Mouse (Mus musculus) embryo, embryonic 11 days (tissue): ENCODE data around the gene Dclk1.
"Not testable (repeated sequence)": the region's sequence is repeated elsewhere in the genome, so short reads cannot be mapped to it uniquely, and the experiment has no call there.

Experiments
- DNase-seq: peaks from one replicate; pipeline ENCODE4 v3.0.0-alpha.2; 2015

Gene Dclk1

GRCm38 (mm10) chr3:55241730-55242421 is at the start of gene Dclk1:
Dclk1 (plus strand) TSS chr3:55242364.
- DNase-seq: no peak

- no peak for DNase-seq
Measured at GRCm38 (mm10) chr3:55193351-55193750, 48.8 kb upstream of the Dclk1 start.

- DNase-seq: no peak
Measured at GRCm38 (mm10) chr3:55194792-55195191, 47.4 kb upstream of the Dclk1 start.

GRCm38 (mm10) chr3:55195581-55196327 is 46.4 kb upstream of the Dclk1 start:
- no peak for DNase-seq

- DNase-seq: no peak
Measured at GRCm38 (mm10) chr3:55196328-55196710, 45.8 kb upstream of the Dclk1 start.

- DNase-seq: not testable (repeated sequence)
Measured at GRCm38 (mm10) chr3:55203621-55204020, 38.5 kb upstream of the Dclk1 start.

GRCm38 (mm10) chr3:55206413-55206812 is 35.8 kb upstream of the Dclk1 start:
- no peak for DNase-seq

GRCm38 (mm10) chr3:55207665-55208064 is 34.5 kb upstream of the Dclk1 start:
- no peak for DNase-seq

GRCm38 (mm10) chr3:55212254-55212653 is 29.9 kb upstream of the Dclk1 start:
- DNase-seq: no peak

- DNase-seq: peak; percentile 19
Measured at GRCm38 (mm10) chr3:55213785-55214184, 28.4 kb upstream of the Dclk1 start.

- DNase-seq: no peak
Measured at GRCm38 (mm10) chr3:55214413-55214812, 27.8 kb upstream of the Dclk1 start.

GRCm38 (mm10) chr3:55222502-55222901 is 19.7 kb upstream of the Dclk1 start:
- DNase-seq: no peak

GRCm38 (mm10) chr3:55223862-55224261 is 18.3 kb upstream of the Dclk1 start:
- DNase-seq: no peak

GRCm38 (mm10) chr3:55226501-55227213 is 15.5 kb upstream of the Dclk1 start:
- peak; percentile 64 for DNase-seq

GRCm38 (mm10) chr3:55227214-55227581 is 15.0 kb upstream of the Dclk1 start:
- no peak for DNase-seq

GRCm38 (mm10) chr3:55242422-55243055 is 375 bp downstream of the Dclk1 start:
- DNase-seq: peak; percentile 93

- DNase-seq: peak; percentile 39
Measured at GRCm38 (mm10) chr3:55243056-55243471, 900 bp downstream of the Dclk1 start.

- DNase-seq: peak; percentile 12
Measured at GRCm38 (mm10) chr3:55244087-55244486, 1.9 kb downstream of the Dclk1 start.

- DNase-seq: no peak
Measured at GRCm38 (mm10) chr3:55246618-55247272, 4.6 kb downstream of the Dclk1 start.

GRCm38 (mm10) chr3:55248048-55248447 is 5.9 kb downstream of the Dclk1 start:
- no peak for DNase-seq

- no peak for DNase-seq
Measured at GRCm38 (mm10) chr3:55248508-55248907, 6.3 kb downstream of the Dclk1 start.

- no peak for DNase-seq
Measured at GRCm38 (mm10) chr3:55250631-55251030, 8.5 kb downstream of the Dclk1 start.

- DNase-seq: no peak
Measured at GRCm38 (mm10) chr3:55260139-55260538, 18.0 kb downstream of the Dclk1 start.
